Mouse (Mus musculus): ENCODE measurements around the gene Pnkd.

DNA sequence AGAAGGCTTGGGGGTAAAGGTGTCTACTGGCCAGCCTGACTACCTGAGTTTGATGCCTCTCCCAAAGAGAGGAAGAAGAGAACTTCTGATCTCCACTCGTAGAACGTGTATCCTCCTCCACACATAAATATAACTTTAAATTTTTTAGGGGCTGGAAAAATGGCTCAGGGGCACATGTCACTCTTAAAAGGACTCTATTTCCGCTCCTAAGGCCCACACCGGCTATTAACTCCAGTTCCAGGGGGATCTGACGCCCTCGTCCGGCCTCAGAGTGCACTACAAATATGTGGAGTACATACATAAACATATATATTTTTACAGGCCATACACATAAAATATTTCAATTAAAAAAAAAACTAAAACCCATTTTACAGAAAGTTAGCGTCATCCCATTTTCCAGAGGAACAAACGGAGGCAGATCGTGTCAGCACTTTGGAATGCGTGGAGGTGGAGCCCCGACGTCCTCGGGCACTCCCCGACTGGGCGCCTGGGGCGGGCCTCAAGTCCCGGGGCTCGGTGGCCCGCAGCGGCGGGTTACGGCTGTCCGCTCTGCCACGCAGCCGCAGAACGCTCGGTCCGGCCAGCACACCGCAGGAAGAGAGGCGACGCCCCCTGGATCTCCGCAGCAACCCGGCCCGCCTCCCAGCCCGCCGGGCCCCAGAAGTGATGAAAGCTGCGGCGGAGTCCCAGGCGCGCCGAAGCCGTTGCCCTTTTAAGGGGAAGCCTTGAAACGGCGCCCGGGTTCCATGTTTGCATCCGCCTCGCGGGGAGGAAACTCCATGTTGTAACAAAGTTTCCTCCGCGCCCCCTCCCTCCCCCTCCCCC lies 106.4 kb downstream of the Pnkd start, which contains the start of gene Ctdsp1:
- TF ChIP-seq CTCF (IDR thresholded peaks at IDR 0.05; ENCODE audit: borderline replicate concordance, insufficient read depth, low read depth, low read length): peak; percentile 20; the same call in 1 of the 2 replicates
- peak; percentile 33; the same call in 1 of the 2 replicates for TF ChIP-seq POLR2A (IDR thresholded peaks at IDR 0.05; ENCODE audit: borderline replicate concordance, insufficient read depth, low read length)
